Mouse (Mus musculus): ENCODE results near the gene Ercc5.

The Ercc5 gene

GRCm38 (mm10) chr1:44147563-44148381 lies at the start of gene Ercc5:
Gene Ercc5, plus strand, starts transcription at chr1:44147744.
- peak; percentile 85 to 86 for DNase-seq

- peak; percentile 24 to 40 for DNase-seq
Measured at GRCm38 (mm10) chr1:44101448-44102225, 45.9 kb upstream of the Ercc5 start.

- DNase-seq, result peak; percentile 95
Measured at GRCm38 (mm10) chr1:44102259-44102717, 45.3 kb upstream of the Ercc5 start, which contains the start of gene Tex30. Gene Tex30, minus strand, starts transcription at chr1:44102441.

- peak in 1 of 2 experiments; percentile 15 for DNase-seq
Measured at GRCm38 (mm10) chr1:44102939-44103338, 44.6 kb upstream of the Ercc5 start.

GRCm38 (mm10) chr1:44117571-44117970 lies 30.0 kb upstream of the Ercc5 start:
- no peak for DNase-seq

- DNase-seq, result peak; percentile 85 to 94
Measured at GRCm38 (mm10) chr1:44118239-44119054, 29.1 kb upstream of the Ercc5 start, which contains the start of the genes Kdelc1 and Bivm. Gene Kdelc1, minus strand, starts transcription at chr1:44118808. Gene Bivm, plus strand, starts transcription at chr1:44118957.

GRCm38 (mm10) chr1:44119201-44120073 lies 28.1 kb upstream of the Ercc5 start:
- peak; percentile 84 to 87 for DNase-seq

GRCm38 (mm10) chr1:44120074-44120406 lies 27.5 kb upstream of the Ercc5 start:
- no peak for DNase-seq

GRCm38 (mm10) chr1:44122256-44122655 lies 25.3 kb upstream of the Ercc5 start:
- DNase-seq, result no peak

GRCm38 (mm10) chr1:44125590-44125989 lies 22.0 kb upstream of the Ercc5 start:
- DNase-seq, result no peak

- no peak for DNase-seq
Measured at GRCm38 (mm10) chr1:44129929-44130581, 17.5 kb upstream of the Ercc5 start.

- DNase-seq, result no peak
Measured at GRCm38 (mm10) chr1:44140232-44140631, 7.3 kb upstream of the Ercc5 start.

- DNase-seq, result no peak
Measured at GRCm38 (mm10) chr1:44142747-44143146, 4.8 kb upstream of the Ercc5 start.

GRCm38 (mm10) chr1:44148706-44149105 lies 1.2 kb downstream of the Ercc5 start:
- no peak for DNase-seq

GRCm38 (mm10) chr1:44155287-44155686 lies 7.7 kb downstream of the Ercc5 start:
- DNase-seq, result peak in 1 of 2 experiments; percentile 10

GRCm38 (mm10) chr1:44158317-44158716 lies 10.8 kb downstream of the Ercc5 start:
- DNase-seq, result no peak

- DNase-seq, result no peak
Measured at GRCm38 (mm10) chr1:44161818-44162217, 14.3 kb downstream of the Ercc5 start.

GRCm38 (mm10) chr1:44162389-44162788 lies 14.8 kb downstream of the Ercc5 start:
- no peak for DNase-seq

- no peak for DNase-seq
Measured at GRCm38 (mm10) chr1:44167859-44168383, 20.4 kb downstream of the Ercc5 start.

- DNase-seq, result no peak
Measured at GRCm38 (mm10) chr1:44172656-44173055, 25.1 kb downstream of the Ercc5 start.

GRCm38 (mm10) chr1:44173903-44174302 lies 26.4 kb downstream of the Ercc5 start:
- no peak for DNase-seq

Data from cerebellum, adult 18-20 months (tissue).